Mouse (Mus musculus): ENCODE data around the gene Ptger3. TPM values are rescaled to one million over a fixed set of nuclear protein-coding genes. Genes with fewer than 3 reads are reported as not detected.

Gene Ptger3
- polyA plus RNA-seq, 1 experiment from 2014 or later, result 1.9 TPM

- Histone ChIP-seq H3K27me3 (ENCODE audit: control insufficient read depth, insufficient read depth, low read length) (no peaks in the 10 kb centered on the region), H3K4me1 (replicated peaks; ENCODE audit: control insufficient read depth, insufficient read depth, low read length) (no peaks in the 10 kb centered on the region), H3K36me3 (ENCODE audit: control insufficient read depth, insufficient read depth, low read length) (no peaks in the 10 kb centered on the region), H3K9me3 (ENCODE audit: control insufficient read depth, low read length) (no peaks in the 10 kb centered on the region), H3K9ac (ENCODE audit: low read length) (no peak overlapping the region), H3K27ac (ENCODE audit: low read depth, low read length) (no peak overlapping the region), H3K4me3 (ENCODE audit: low read depth, low read length) (no peak overlapping the region), H3K4me2 (ENCODE audit: low read depth, low read length, severe bottlenecking) (no peak overlapping the region)
- DNase-seq (ENCODE audit: low spot score), result no peak
- WGBS, result 87% methylated on average over 7 of the region's 7 CpGs
- no peak for ATAC-seq (replicated peaks; ENCODE audit: low FRiP score)
Observed at GRCm38 (mm10) chr3:157661622-157662021, 94.9 kb downstream of the Ptger3 start.

GRCm38 (mm10) chr3:157664486-157665041 is 97.9 kb downstream of the Ptger3 start:
- Histone ChIP-seq H3K36me3 (ENCODE audit: control insufficient read depth, insufficient read depth, low read length) (no peaks in the 10 kb centered on the region), H3K27me3 (ENCODE audit: control insufficient read depth, insufficient read depth, low read length) (no peaks in the 10 kb centered on the region), H3K27ac (ENCODE audit: low read depth, low read length) (no peak overlapping the region), H3K4me3 (ENCODE audit: low read depth, low read length) (no peak overlapping the region), H3K4me2 (ENCODE audit: low read depth, low read length, severe bottlenecking) (no peak overlapping the region), H3K9me3 (ENCODE audit: control insufficient read depth, low read length) (no peaks in the 10 kb centered on the region), H3K4me1 (replicated peaks; ENCODE audit: control insufficient read depth, insufficient read depth, low read length) (no peaks in the 10 kb centered on the region), H3K9ac (ENCODE audit: low read length) (no peak overlapping the region)
- DNase-seq (ENCODE audit: low spot score), result no peak
- ATAC-seq (replicated peaks; ENCODE audit: low FRiP score), result no peak

GRCm38 (mm10) chr3:157665471-157665870 is 98.8 kb downstream of the Ptger3 start:
- no peak for ATAC-seq (replicated peaks; ENCODE audit: low FRiP score)

GRCm38 (mm10) chr3:157666142-157666541 is 99.5 kb downstream of the Ptger3 start:
- 83% methylated on average over 2 of the region's 2 CpGs for WGBS
- no peak overlapping the region for H3K9ac ChIP-seq (ENCODE audit: low read length)
- no peak overlapping the region for H3K4me3 ChIP-seq (ENCODE audit: low read depth, low read length)
- ATAC-seq (replicated peaks; ENCODE audit: low FRiP score) (no peak), DNase-seq (ENCODE audit: low spot score) (no peak)
- H3K4me2 ChIP-seq (ENCODE audit: low read depth, low read length, severe bottlenecking), result no peak overlapping the region
- H3K27me3 ChIP-seq (ENCODE audit: control insufficient read depth, insufficient read depth, low read length), result no peaks in the 10 kb centered on the region
- no peaks in the 10 kb centered on the region for H3K9me3 ChIP-seq (ENCODE audit: control insufficient read depth, low read length)
- no peaks in the 10 kb centered on the region for H3K36me3 ChIP-seq (ENCODE audit: control insufficient read depth, insufficient read depth, low read length)
- H3K4me1 ChIP-seq (replicated peaks; ENCODE audit: control insufficient read depth, insufficient read depth, low read length), result no peaks in the 10 kb centered on the region
- no peak overlapping the region for H3K27ac ChIP-seq (ENCODE audit: low read depth, low read length)

More at GRCm38 (mm10) chr3:157665471-157665870, 98.8 kb downstream of the Ptger3 start:
- no peak for DNase-seq (ENCODE audit: low spot score)
- H3K9ac ChIP-seq (ENCODE audit: low read length), result no peak overlapping the region
- H3K9me3 ChIP-seq (ENCODE audit: control insufficient read depth, low read length), result no peaks in the 10 kb centered on the region
- H3K4me2 ChIP-seq (ENCODE audit: low read depth, low read length, severe bottlenecking), result no peak overlapping the region
- no peaks in the 10 kb centered on the region for H3K4me1 ChIP-seq (replicated peaks; ENCODE audit: control insufficient read depth, insufficient read depth, low read length)
- H3K4me3 ChIP-seq (ENCODE audit: low read depth, low read length), result no peak overlapping the region
- no peak overlapping the region for H3K27ac ChIP-seq (ENCODE audit: low read depth, low read length)
- WGBS, result 83% methylated on average over 1 of the region's 1 CpGs
- no peaks in the 10 kb centered on the region for H3K27me3 ChIP-seq (ENCODE audit: control insufficient read depth, insufficient read depth, low read length)
- no peaks in the 10 kb centered on the region for H3K36me3 ChIP-seq (ENCODE audit: control insufficient read depth, insufficient read depth, low read length)

GRCm38 (mm10) chr3:157686105-157686504 is 119.4 kb downstream of the Ptger3 start:
- no peaks in the 10 kb centered on the region for H3K27me3 ChIP-seq (ENCODE audit: control insufficient read depth, insufficient read depth, low read length)
- WGBS, result 83% methylated on average over 3 of the region's 3 CpGs

GRCm38 (mm10) chr3:157688419-157689162 is 121.9 kb downstream of the Ptger3 start:
- Histone ChIP-seq H3K4me2 (ENCODE audit: low read depth, low read length, severe bottlenecking) (no peak overlapping the region), H3K9me3 (ENCODE audit: control insufficient read depth, low read length) (no peaks in the 10 kb centered on the region), H3K27me3 (ENCODE audit: control insufficient read depth, insufficient read depth, low read length) (no peaks in the 10 kb centered on the region), H3K4me3 (ENCODE audit: low read depth, low read length) (no peak overlapping the region), H3K4me1 (replicated peaks; ENCODE audit: control insufficient read depth, insufficient read depth, low read length) (no peaks in the 10 kb centered on the region), H3K9ac (ENCODE audit: low read length) (no peak overlapping the region), H3K27ac (ENCODE audit: low read depth, low read length) (no peak overlapping the region), H3K36me3 (ENCODE audit: control insufficient read depth, insufficient read depth, low read length) (no peaks in the 10 kb centered on the region)
- ATAC-seq (replicated peaks; ENCODE audit: low FRiP score), result no peak
- WGBS, result 69% methylated on average over 6 of the region's 6 CpGs
- no peak for DNase-seq (ENCODE audit: low spot score)

More at GRCm38 (mm10) chr3:157686105-157686504, 119.4 kb downstream of the Ptger3 start:
- H3K9me3 ChIP-seq (ENCODE audit: control insufficient read depth, low read length), result no peaks in the 10 kb centered on the region
- H3K4me2 ChIP-seq (ENCODE audit: low read depth, low read length, severe bottlenecking), result no peak overlapping the region
- no peaks in the 10 kb centered on the region for H3K36me3 ChIP-seq (ENCODE audit: control insufficient read depth, insufficient read depth, low read length)
- H3K27ac ChIP-seq (ENCODE audit: low read depth, low read length), result no peak overlapping the region
- no peak overlapping the region for H3K4me3 ChIP-seq (ENCODE audit: low read depth, low read length)
- DNase-seq (ENCODE audit: low spot score), result no peak
- no peaks in the 10 kb centered on the region for H3K4me1 ChIP-seq (replicated peaks; ENCODE audit: control insufficient read depth, insufficient read depth, low read length)
- ATAC-seq (replicated peaks; ENCODE audit: low FRiP score), result no peak
- H3K9ac ChIP-seq (ENCODE audit: low read length), result no peak overlapping the region

MicroRNAs within 50 kb of the gene (microRNA counts, 519-probe panel; counts per million panel counts)
- microRNA mmu-miR-186, result 31.2 counts per million

Small RNA genes lying within 50 kb of the gene (microRNA-seq; reads per million reads assigned to microRNA genes)
- gene Mir186 (ENCODE audit: insufficient number of aligned reads), result 1,092 reads per million, percentile 68 among the genes with 10 or more reads in this experiment

Other genes with a start within 250 kb of the Ptger3 start
- 148 and 174 TPM in 2 replicates for gene Zranb2, start 32.7 kb upstream of the Ptger3 start, polyA plus RNA-seq (2014; fragmentation: Nextera tagmentation; extraction: Ambion mirVana)